Mouse (Mus musculus): ENCODE measurements around the gene Olfr1288. TPM values are rescaled to one million over a fixed set of nuclear protein-coding genes. Genes with fewer than 3 reads are reported as not detected.

Gene Olfr1288
- not detected for total RNA-seq (2021)

DNA sequence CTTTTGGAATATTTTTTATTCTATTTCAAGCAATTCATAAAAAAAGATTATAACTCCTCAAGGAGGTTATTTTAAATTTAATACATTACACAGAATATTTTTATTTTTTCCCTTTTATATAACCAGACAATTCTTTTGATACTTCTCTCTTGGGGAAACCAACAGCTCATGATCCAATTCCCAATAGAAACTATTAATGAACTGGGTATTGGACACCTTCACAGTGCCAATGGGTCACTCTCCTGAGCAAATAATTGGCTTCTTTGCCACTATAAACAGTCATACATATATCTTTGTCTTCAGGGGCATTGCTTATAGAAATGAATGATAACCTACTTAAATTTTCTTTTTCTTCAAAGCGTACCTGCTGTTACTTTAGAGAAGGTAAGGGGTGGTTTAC lies at the start of gene Olfr1288:
Gene Olfr1288, plus strand, starts transcription at position 301 of the 400 bp plus-strand sequence.
- intact Hi-C loops (cut with DNase I) = no loop called here
- DNase-seq = no peak

DNA sequence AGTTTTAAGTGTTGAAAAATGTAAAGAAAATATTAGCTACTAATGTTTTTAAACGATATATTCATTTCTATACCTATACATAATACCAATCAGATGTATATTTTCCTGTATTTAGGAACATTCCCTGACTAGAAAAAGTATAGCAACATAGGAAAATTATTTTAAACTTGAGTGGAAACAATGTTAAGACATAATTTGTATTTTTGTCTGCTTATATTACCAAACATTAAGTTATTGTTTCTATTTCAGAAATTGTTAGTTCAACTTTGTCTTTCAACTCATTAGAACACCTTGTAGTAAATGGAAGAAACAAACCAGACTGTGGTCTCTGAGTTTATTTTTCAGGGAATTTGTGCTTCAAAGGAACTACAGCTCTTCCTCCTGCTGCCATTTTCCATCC lies 25.1 kb upstream of the Olfr1288 start, which contains the start of gene Olfr1287:
Gene Olfr1287, plus strand, starts transcription at position 301 of the 400 bp plus-strand sequence.
- intact Hi-C loops (cut with DNase I) = no loop called here
- no peak for DNase-seq

DNA sequence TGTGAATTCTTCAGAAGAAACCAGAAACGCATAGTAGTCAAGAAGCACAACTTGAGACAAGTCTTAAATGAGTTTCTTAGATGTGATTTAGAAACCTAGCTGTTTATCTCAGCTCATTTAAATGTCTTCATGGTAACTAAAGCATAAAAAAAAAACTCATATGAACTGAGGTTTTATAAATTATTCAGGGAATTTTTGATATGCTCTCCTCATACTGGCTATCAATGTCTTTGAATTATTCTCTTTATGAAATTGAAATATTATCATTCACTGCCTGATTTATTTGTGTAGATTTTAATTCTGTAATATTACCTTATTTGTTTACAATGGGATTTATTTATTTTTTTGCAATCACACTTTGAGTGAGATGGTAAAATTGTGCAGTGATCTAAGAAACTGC lies 6.6 kb downstream of the Olfr1288 start, which contains the start of gene Olfr1289:
Gene Olfr1289, plus strand, starts transcription at position 301 of the 400 bp plus-strand sequence.
- no peak for DNase-seq

DNA sequence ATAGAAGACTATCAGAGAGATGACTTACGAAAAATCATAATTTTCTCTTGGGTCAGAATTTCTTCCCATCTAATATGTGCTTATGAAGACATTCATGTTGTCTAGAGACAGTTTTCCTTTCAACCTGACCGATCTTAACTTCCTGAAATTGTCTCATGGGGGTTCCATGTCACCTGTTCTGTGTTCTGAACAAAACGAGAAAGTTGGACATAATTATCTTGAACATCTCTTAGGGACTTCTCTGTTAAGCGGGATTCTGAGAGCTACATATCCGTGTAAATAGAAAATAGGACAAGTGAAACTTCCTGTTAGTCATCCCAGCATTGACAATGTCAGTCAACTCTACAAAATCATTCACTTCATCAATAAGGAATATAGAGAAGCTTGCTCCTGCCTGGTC lies 19.8 kb downstream of the Olfr1288 start, which contains the start of gene Olfr1290:
Gene Olfr1290, minus strand, starts transcription at position 101 of the 400 bp plus-strand sequence.
- intact Hi-C loops (cut with DNase I) = no loop called here
- no peak for DNase-seq

More for the DNA sequence above, 6.6 kb downstream of the Olfr1288 start, which contains the start of gene Olfr1289:
- intact Hi-C loops (cut with DNase I) = no loop called here

- intact Hi-C loops (cut with DNase I) = no loop called here
- no peak for DNase-seq
Observed at GRCm38 (mm10) chr2:111496880-111497279, 23.0 kb downstream of the Olfr1288 start, which contains the start of gene Olfr1291-ps1. Gene Olfr1291-ps1 (plus strand): TSS chr2:111497180.

GRCm38 (mm10) chr2:111517451-111517850 lies 43.5 kb downstream of the Olfr1288 start:
- DNase-seq = no peak
- intact Hi-C loops (cut with DNase I) = no loop called here

GRCm38 (mm10) chr2:111524903-111525302 lies 51.0 kb downstream of the Olfr1288 start, which contains the start of gene Olfr1293-ps:
Gene Olfr1293-ps (plus strand): TSS chr2:111525203.
- DNase-seq = no peak
- intact Hi-C loops (cut with DNase I) = no loop called here

Other genes with a start within 250 kb of the Olfr1288 start
- not detected for gene 4930430A15Rik, start 244.5 kb upstream of the Olfr1288 start, total RNA-seq (2021)
- gene Olfr1275, start 238.8 kb upstream of the Olfr1288 start, total RNA-seq (2021) = not detected
- gene Olfr1276, start 219.6 kb upstream of the Olfr1288 start, total RNA-seq (2021) = not detected
- gene Olfr1277, start 200.0 kb upstream of the Olfr1288 start, total RNA-seq (2021) = not detected
- not detected for gene Olfr1278, start 184.0 kb upstream of the Olfr1288 start, total RNA-seq (2021)
- not detected for gene Olfr1279, start 173.5 kb upstream of the Olfr1288 start, total RNA-seq (2021)
- gene Olfr1280, start 160.1 kb upstream of the Olfr1288 start, total RNA-seq (2021) = not detected
- not detected for gene Olfr1281, start 147.6 kb upstream of the Olfr1288 start, total RNA-seq (2021)
- gene Olfr1282, start 138.0 kb upstream of the Olfr1288 start, total RNA-seq (2021) = not detected
- gene Olfr1283, start 107.3 kb upstream of the Olfr1288 start, total RNA-seq (2021) = not detected
- gene Olfr1284, start 98.6 kb upstream of the Olfr1288 start, total RNA-seq (2021) = not detected
- gene Olfr1286, start 51.0 kb upstream of the Olfr1288 start, total RNA-seq (2021) = not detected
- gene Olfr1287, start 25.0 kb upstream of the Olfr1288 start, total RNA-seq (2021) = not detected
- gene Olfr1289, start 6.7 kb downstream of the Olfr1288 start, total RNA-seq (2021) = not detected
- not detected for gene Olfr1290, start 19.7 kb downstream of the Olfr1288 start, total RNA-seq (2021)
- gene Olfr1291-ps1, start 23.1 kb downstream of the Olfr1288 start, total RNA-seq (2021) = not detected
- not detected for gene Olfr1293-ps, start 51.1 kb downstream of the Olfr1288 start, total RNA-seq (2021)
- gene Olfr1294, start 66.2 kb downstream of the Olfr1288 start, total RNA-seq (2021) = not detected
- gene Olfr1295, start 95.6 kb downstream of the Olfr1288 start, total RNA-seq (2021) = not detected
- not detected for gene Olfr1297, start 152.4 kb downstream of the Olfr1288 start, total RNA-seq (2021)
- gene Olfr1298, start 175.1 kb downstream of the Olfr1288 start, total RNA-seq (2021) = not detected
- not detected for gene Olfr1299, start 187.3 kb downstream of the Olfr1288 start, total RNA-seq (2021)

All from heart, postnatal 10 days (tissue).